Mouse (Mus musculus): ENCODE data around the gene Ick. TPM values are rescaled to one million over a fixed set of nuclear protein-coding genes. Genes with fewer than 3 reads are reported as not detected.

Ick gene
- polyA plus RNA-seq, 1 experiment: 8.6 TPM

GRCm38 (mm10) chr9:78115746-78116145, 6.8 kb downstream of the Ick start:
- no peaks in the 10 kb centered on the region for H3K79me2 ChIP-seq (ENCODE audit: control insufficient read depth, insufficient read depth)
- H3K36me3 ChIP-seq (ENCODE audit: control insufficient read depth, insufficient read depth): peaks cover 4% of the 10 kb centered on the region
- no peaks in the 10 kb centered on the region for H3K27me3 ChIP-seq (ENCODE audit: control insufficient read depth, insufficient read depth, insufficient read length)
- TF ChIP-seq MYOG (IDR thresholded peaks at IDR 0.05; ENCODE audit: control insufficient read depth in 1 of 3, insufficient read depth in 1 of 3, insufficient read length in 2 of 3, low read depth in 2 of 3): no peak
- no peak for TF ChIP-seq E2F4 (IDR thresholded peaks at IDR 0.05; ENCODE audit: insufficient read depth)
- TF ChIP-seq USF1 (IDR thresholded peaks at IDR 0.05; ENCODE audit: low read depth): no peak
- no peak for TF ChIP-seq POLR2A (IDR thresholded peaks at IDR 0.05; ENCODE audit: insufficient read length, low read depth)
- no peak for TF ChIP-seq TCF12 (IDR thresholded peaks at IDR 0.05; ENCODE audit: insufficient read depth, poor library complexity, severe bottlenecking)
- no peak overlapping the region for H3ac ChIP-seq (ENCODE audit: control insufficient read depth, insufficient read length)
- H3K4me2 ChIP-seq (ENCODE audit: low read depth): no peak overlapping the region
- no peak overlapping the region for H3K4me3 ChIP-seq

- Histone ChIP-seq H3K4me2 (ENCODE audit: low read depth) (no peak overlapping the region), H3K4me3 (no peak overlapping the region), H3K36me3 (ENCODE audit: control insufficient read depth, insufficient read depth) (peaks cover 4% of the 10 kb centered on the region), H3K79me2 (ENCODE audit: control insufficient read depth, insufficient read depth) (no peaks in the 10 kb centered on the region), H3K27me3 (ENCODE audit: control insufficient read depth, insufficient read depth, insufficient read length) (no peaks in the 10 kb centered on the region), H3ac (ENCODE audit: control insufficient read depth, insufficient read length) (no peak overlapping the region)
- TF ChIP-seq E2F4 (IDR thresholded peaks at IDR 0.05; ENCODE audit: insufficient read depth): no peak
- TF ChIP-seq MAX (IDR thresholded peaks at IDR 0.05; ENCODE audit: low read depth): no peak
- no peak for TF ChIP-seq MYOD1 (IDR thresholded peaks at IDR 0.05; ENCODE audit: control insufficient read depth in 1 of 3, insufficient read length in 2 of 3, low read depth in 2 of 3)
- no peak for TF ChIP-seq POLR2A (IDR thresholded peaks at IDR 0.05; ENCODE audit: insufficient read length, low read depth)
- no peak for TF ChIP-seq USF1 (IDR thresholded peaks at IDR 0.05; ENCODE audit: low read depth)
Observed at GRCm38 (mm10) chr9:78117690-78118089, 8.7 kb downstream of the Ick start.

DNA sequence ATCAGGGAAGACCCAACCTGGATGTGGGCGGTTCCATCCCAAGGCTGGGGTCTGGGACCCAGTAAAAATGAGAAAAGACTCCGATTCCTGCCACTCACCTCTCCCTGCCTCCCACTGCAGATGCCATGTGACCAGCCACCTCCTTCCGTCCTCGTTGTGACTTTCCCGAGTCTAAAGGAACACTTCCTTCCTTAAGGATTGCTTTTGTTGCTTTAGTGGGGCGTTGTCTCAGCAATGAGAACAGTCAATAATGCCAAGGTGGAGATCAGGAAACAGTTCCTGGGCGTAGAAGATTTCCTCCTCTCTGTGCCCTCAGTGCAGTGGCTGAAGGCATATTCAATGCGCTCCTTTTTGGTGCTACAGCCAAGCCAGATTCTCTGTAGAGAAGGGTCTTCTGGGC, 12.4 kb downstream of the Ick start:
- no peak overlapping the region for H3K4me2 ChIP-seq (ENCODE audit: low read depth)
- no peaks in the 10 kb centered on the region for H3K27me3 ChIP-seq (ENCODE audit: control insufficient read depth, insufficient read depth, insufficient read length)
- peaks cover 6% of the 10 kb centered on the region for H3K36me3 ChIP-seq (ENCODE audit: control insufficient read depth, insufficient read depth)
- no peak overlapping the region for H3ac ChIP-seq (ENCODE audit: control insufficient read depth, insufficient read length)
- TF ChIP-seq USF1 (IDR thresholded peaks at IDR 0.05; ENCODE audit: low read depth) (no peak), MYOG (IDR thresholded peaks at IDR 0.05; ENCODE audit: control insufficient read depth in 1 of 3, insufficient read depth in 1 of 3, insufficient read length in 2 of 3, low read depth in 2 of 3) (no peak), TCF12 (IDR thresholded peaks at IDR 0.05; ENCODE audit: insufficient read depth, poor library complexity, severe bottlenecking) (no peak), MYOD1 (IDR thresholded peaks at IDR 0.05; ENCODE audit: control insufficient read depth in 1 of 3, insufficient read length in 2 of 3, low read depth in 2 of 3) (no peak), POLR2AphosphoS2 (IDR thresholded peaks at IDR 0.05; ENCODE audit: insufficient read length, low read depth) (no peak), POLR2A (IDR thresholded peaks at IDR 0.05; ENCODE audit: insufficient read length, low read depth) (no peak), E2F4 (IDR thresholded peaks at IDR 0.05; ENCODE audit: insufficient read depth) (no peak), SRF (IDR thresholded peaks at IDR 0.05; ENCODE audit: control insufficient read depth, insufficient read length, low read depth) (no peak), REST (IDR thresholded peaks at IDR 0.05; ENCODE audit: insufficient read depth, insufficient read length) (no peak), MAX (IDR thresholded peaks at IDR 0.05; ENCODE audit: low read depth) (no peak), CEBPB (IDR thresholded peaks at IDR 0.05; ENCODE audit: insufficient read depth, poor library complexity, severe bottlenecking) (no peak), TCF3 (IDR thresholded peaks at IDR 0.05; ENCODE audit: insufficient read length, low read depth) (no peak)
- no peak overlapping the region for H3K4me3 ChIP-seq
- no peaks in the 10 kb centered on the region for H3K79me2 ChIP-seq (ENCODE audit: control insufficient read depth, insufficient read depth)

- Histone ChIP-seq H3K36me3 (ENCODE audit: control insufficient read depth, insufficient read depth) (peaks cover 7% of the 10 kb centered on the region), H3ac (ENCODE audit: control insufficient read depth, insufficient read length) (no peak overlapping the region), H3K4me3 (no peak overlapping the region), H3K79me2 (ENCODE audit: control insufficient read depth, insufficient read depth) (no peaks in the 10 kb centered on the region), H3K27me3 (ENCODE audit: control insufficient read depth, insufficient read depth, insufficient read length) (no peaks in the 10 kb centered on the region), H3K4me2 (ENCODE audit: low read depth) (no peak overlapping the region)
- no peak for TF ChIP-seq CEBPB (IDR thresholded peaks at IDR 0.05; ENCODE audit: insufficient read depth, poor library complexity, severe bottlenecking)
- no peak for TF ChIP-seq MAX (IDR thresholded peaks at IDR 0.05; ENCODE audit: low read depth)
- no peak for TF ChIP-seq POLR2AphosphoS2 (IDR thresholded peaks at IDR 0.05; ENCODE audit: insufficient read length, low read depth)
- TF ChIP-seq REST (IDR thresholded peaks at IDR 0.05; ENCODE audit: insufficient read depth, insufficient read length): no peak
- no peak for TF ChIP-seq TCF12 (IDR thresholded peaks at IDR 0.05; ENCODE audit: insufficient read depth, poor library complexity, severe bottlenecking)
- TF ChIP-seq E2F4 (IDR thresholded peaks at IDR 0.05; ENCODE audit: insufficient read depth): no peak
- no peak for TF ChIP-seq USF1 (IDR thresholded peaks at IDR 0.05; ENCODE audit: low read depth)
- TF ChIP-seq POLR2A (IDR thresholded peaks at IDR 0.05; ENCODE audit: insufficient read length, low read depth): no peak
- TF ChIP-seq MYOD1 (IDR thresholded peaks at IDR 0.05; ENCODE audit: control insufficient read depth in 1 of 3, insufficient read length in 2 of 3, low read depth in 2 of 3): no peak
Observed at GRCm38 (mm10) chr9:78121985-78122384, 13.0 kb downstream of the Ick start.

- TF ChIP-seq SRF (IDR thresholded peaks at IDR 0.05; ENCODE audit: control insufficient read depth, insufficient read length, low read depth): no peak
- TF ChIP-seq TCF12 (IDR thresholded peaks at IDR 0.05; ENCODE audit: insufficient read depth, poor library complexity, severe bottlenecking): no peak
- TF ChIP-seq TCF3 (IDR thresholded peaks at IDR 0.05; ENCODE audit: insufficient read length, low read depth): no peak
- no peak for TF ChIP-seq MYOD1 (IDR thresholded peaks at IDR 0.05; ENCODE audit: control insufficient read depth in 1 of 3, insufficient read length in 2 of 3, low read depth in 2 of 3)
- no peak for TF ChIP-seq MYOG (IDR thresholded peaks at IDR 0.05; ENCODE audit: control insufficient read depth in 1 of 3, insufficient read depth in 1 of 3, insufficient read length in 2 of 3, low read depth in 2 of 3)
- TF ChIP-seq MAX (IDR thresholded peaks at IDR 0.05; ENCODE audit: low read depth): no peak
- no peak for TF ChIP-seq E2F4 (IDR thresholded peaks at IDR 0.05; ENCODE audit: insufficient read depth)
- no peak for TF ChIP-seq USF1 (IDR thresholded peaks at IDR 0.05; ENCODE audit: low read depth)
- TF ChIP-seq POLR2A (IDR thresholded peaks at IDR 0.05; ENCODE audit: insufficient read length, low read depth): no peak
- TF ChIP-seq POLR2AphosphoS2 (IDR thresholded peaks at IDR 0.05; ENCODE audit: insufficient read length, low read depth): no peak
- TF ChIP-seq CEBPB (IDR thresholded peaks at IDR 0.05; ENCODE audit: insufficient read depth, poor library complexity, severe bottlenecking): no peak
- TF ChIP-seq REST (IDR thresholded peaks at IDR 0.05; ENCODE audit: insufficient read depth, insufficient read length): no peak
- Histone ChIP-seq H3K79me2 (ENCODE audit: control insufficient read depth, insufficient read depth) (no peaks in the 10 kb centered on the region), H3K36me3 (ENCODE audit: control insufficient read depth, insufficient read depth) (peaks cover 3% of the 10 kb centered on the region), H3ac (ENCODE audit: control insufficient read depth, insufficient read length) (no peak overlapping the region), H3K4me3 (no peak overlapping the region), H3K4me2 (ENCODE audit: low read depth) (no peak overlapping the region), H3K27me3 (ENCODE audit: control insufficient read depth, insufficient read depth, insufficient read length) (no peaks in the 10 kb centered on the region)
Observed at GRCm38 (mm10) chr9:78122939-78123712, 14.1 kb downstream of the Ick start.

All from myocyte (in vitro differentiated cells).